Mouse (Mus musculus) gastrocnemius, postnatal 4 days (tissue): ENCODE results near the gene Zkscan16. TPM values are rescaled to one million over a fixed set of nuclear protein-coding genes. Genes with fewer than 3 reads are reported as not detected.
A peak's percentile ranks its signal among the peaks of the same experiment; 100 is the strongest.

Experiments
- DNase-seq, 2 experiments: peaks; one replicate each; pipeline ENCODE4 v3.0.0; 2021 to 2022; ENCODE audit warnings: low spot score in 2 of 2, mixed read lengths in 2 of 2
- total RNA-seq, 2 experiments: library from RNA; stranded (reverse); gene quantifications; 2 replicates each; pipeline ENCODE4 v1.2.3; 2021

Gene Zkscan16
- total RNA-seq, 2 experiments from 2014 or later, result 0.54 to 0.69 TPM

DNA sequence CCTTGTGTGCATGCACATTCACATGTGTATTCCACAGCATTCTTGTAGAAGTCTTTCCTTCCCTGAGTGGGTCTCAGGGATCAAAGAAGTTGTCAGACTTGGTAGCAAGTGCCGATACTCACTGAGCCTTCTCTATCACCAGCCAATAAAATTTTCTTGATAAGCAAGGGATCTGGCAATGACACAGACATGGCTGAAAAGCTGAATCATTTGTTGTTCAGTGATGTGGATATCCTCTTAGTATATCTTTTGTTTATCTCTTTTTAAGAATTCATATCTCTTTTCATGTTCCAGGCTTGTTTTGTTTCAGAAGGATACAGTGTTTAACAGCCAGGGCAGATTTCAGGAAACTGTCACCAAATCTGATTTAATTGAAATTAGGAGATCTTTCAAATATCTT lies 55.3 kb downstream of the Zkscan16 start:
- DNase-seq, result no peak

DNA sequence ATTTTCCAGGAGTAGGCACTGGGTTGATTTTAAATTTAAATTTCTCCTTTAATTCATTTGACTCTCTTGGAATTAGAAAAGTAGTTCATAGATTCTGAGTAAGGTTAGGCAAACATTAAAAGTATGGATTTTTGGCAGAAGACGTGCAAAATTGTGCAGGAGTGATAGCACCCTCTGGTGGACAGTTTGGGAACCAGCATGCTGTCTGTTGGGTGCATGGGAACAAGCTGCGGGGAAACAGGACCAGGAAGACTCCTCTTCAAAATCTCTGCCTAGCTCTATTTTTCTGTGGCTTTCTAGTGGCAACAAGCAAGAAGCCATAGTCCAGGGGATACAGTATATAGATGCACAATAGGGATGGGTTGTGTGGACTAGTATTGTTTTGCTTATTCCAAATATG lies 56.3 kb downstream of the Zkscan16 start:
- DNase-seq, result peak; percentile 47 to 64

DNA sequence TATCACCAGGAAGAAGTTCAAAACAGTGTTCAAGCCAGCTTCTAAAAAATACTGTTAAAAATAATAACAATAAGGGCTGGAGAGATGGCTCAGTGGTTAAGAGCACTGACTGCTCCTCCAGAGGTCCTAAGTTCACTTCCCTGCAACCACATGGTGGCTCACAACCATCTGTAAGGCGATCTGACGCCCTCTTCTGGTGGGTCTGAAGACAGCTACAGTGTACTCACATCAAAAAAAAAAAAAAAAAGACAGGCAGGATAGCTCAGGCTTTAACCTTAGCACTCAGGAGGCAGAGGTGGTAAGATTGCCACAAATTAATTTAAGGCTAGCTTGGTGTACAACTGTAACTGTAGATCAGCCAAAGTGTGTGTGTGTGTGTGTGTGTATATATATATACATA lies 57.2 kb downstream of the Zkscan16 start:
- DNase-seq, result no peak

DNA sequence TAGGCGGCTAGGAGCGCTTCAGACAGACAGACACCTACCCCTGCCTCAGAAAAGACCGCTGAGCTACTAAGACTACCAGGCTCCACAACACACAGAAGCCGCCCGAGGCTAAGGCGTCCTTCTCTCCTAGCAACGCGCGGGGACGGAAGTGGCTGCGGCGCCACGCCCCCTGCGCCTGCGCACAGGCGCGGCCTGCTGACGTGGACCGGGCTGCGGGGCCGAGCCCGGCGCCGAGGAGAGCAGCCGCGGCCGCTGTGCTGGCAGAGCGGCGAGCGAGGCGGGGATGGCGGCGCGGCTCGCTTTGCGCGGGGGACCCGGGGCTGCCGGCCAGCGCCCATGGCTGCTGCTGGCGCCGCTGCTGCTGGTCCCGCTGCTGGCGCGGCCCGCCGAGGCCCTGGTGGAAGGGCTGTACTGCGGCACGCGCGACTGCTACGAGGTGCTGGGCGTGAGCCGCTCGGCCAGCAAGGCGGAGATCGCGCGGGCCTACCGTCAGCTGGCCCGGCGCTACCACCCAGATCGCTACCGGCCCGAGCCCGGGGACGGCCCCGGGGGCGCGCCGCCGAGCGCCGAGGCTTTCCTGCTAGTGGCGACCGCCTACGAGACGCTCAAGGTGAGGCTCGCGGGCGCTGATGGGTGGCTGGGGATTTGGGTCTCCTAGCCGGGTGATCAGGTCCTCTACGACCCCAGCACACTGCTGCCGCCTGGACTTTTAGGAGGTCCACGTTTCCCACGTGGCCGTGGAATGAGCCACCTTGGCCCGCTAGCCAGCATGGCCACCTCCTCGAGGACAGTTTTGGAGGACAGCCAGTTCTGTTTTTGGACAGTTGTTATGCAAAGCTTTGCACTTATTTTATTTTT lies 59.7 kb downstream of the Zkscan16 start, which contains the start of gene Gm20503:
Gene Gm20503, plus strand, starts transcription at position 263 of the 858 bp plus-strand sequence.
- DNase-seq, result peak; percentile 89 to 91

DNA sequence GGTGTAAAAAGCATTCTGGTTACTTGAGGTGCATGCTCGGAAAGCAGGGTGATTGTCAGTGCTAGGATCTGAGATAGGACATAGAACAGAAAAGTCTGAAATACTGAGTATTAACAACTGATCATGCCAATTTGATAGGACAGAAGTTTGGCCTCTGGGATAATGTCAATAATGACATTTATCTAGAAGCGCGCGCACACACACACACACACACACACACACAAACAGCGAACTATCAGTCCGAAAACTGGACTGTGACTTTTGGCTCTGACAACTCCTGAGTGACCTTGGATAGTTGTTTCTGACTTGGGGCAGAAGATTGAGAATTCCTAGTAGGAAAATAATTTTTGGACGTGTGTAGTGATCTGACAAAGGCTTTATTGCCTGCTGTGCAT lies 60.4 kb downstream of the Zkscan16 start:
- no peak for DNase-seq

DNA sequence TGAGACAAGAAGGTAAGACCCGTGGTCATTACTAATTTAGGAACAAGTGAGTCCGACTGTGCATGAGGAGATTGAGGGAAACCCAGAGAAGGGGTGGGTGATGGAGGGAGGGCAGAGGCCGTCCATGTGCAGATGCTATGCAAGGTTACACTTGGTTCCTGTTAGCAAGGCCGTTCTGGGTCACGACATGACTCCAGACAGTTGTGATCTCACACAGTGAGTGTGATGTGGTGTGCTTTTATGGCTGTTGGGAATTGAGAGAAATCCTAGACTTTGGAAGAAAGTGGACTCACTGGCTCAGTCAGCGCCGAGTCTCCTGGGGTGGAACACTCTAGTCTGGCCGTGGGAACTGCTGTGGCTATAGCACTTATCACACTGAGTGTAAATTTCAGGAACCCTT lies 62.8 kb downstream of the Zkscan16 start:
- DNase-seq, result no peak

DNA sequence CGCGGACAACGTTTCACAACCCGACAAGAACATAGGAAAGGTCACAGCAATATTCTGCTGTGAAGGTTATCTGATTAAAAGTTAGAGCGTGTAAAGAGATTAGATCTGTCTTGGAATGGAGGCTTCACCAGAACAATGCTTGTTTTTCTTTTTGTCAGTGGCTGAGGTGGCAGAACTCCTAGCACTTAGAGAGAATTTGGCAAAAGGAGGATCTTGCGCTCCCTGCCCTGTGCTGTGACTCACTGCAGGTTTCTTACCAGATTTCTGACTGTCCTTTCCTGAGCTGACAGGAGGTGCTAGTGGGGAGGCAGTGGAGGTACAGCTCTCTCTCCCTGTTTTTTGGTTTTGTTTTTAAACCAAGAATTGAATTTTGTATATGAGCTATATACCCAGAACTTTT lies 63.6 kb downstream of the Zkscan16 start:
- no peak for DNase-seq

Other genes with a start within 250 kb of the Zkscan16 start
- under 1 TPM; 0.08 to 0.25 TPM for gene Olfr267, start 155.9 kb upstream of the Zkscan16 start, total RNA-seq
- gene Ecpas, start 30.9 kb upstream of the Zkscan16 start, total RNA-seq, result 100 to 1,000 TPM; 172 to 190 TPM
- 10 to 100 TPM in 1 of 2 experiments, 1 to 10 TPM in 1; 8.4 to 10.3 TPM for gene Ptgr1, start 43.5 kb downstream of the Zkscan16 start, total RNA-seq
- 10 to 100 TPM; 15.8 to 17.4 TPM for gene Dnajc25, start 51.4 kb downstream of the Zkscan16 start, total RNA-seq
- 1 to 10 TPM in 1 of 2 experiments, not detected in 1; 5.3 TPM for gene Gm20503, start 59.6 kb downstream of the Zkscan16 start, total RNA-seq
- gene Gng10, start 91.5 kb downstream of the Zkscan16 start, total RNA-seq, result 10 to 100 TPM; 46.1 to 50.7 TPM
- not detected for gene AI481877, start 195.4 kb downstream of the Zkscan16 start, total RNA-seq
- gene Ugcg, start 245.6 kb downstream of the Zkscan16 start, total RNA-seq, result 10 to 100 TPM; 28.0 to 29.0 TPM